Mouse (Mus musculus) spleen, adult 12 weeks (tissue): Measurements from ENCODE around the gene Ccnd2.

ENCODE experiments used
- DNase-seq: peaks from one replicate; pipeline ENCODE4 v3.0.0; 2022; ENCODE audit warnings: low spot score

The Ccnd2 gene

DNA sequence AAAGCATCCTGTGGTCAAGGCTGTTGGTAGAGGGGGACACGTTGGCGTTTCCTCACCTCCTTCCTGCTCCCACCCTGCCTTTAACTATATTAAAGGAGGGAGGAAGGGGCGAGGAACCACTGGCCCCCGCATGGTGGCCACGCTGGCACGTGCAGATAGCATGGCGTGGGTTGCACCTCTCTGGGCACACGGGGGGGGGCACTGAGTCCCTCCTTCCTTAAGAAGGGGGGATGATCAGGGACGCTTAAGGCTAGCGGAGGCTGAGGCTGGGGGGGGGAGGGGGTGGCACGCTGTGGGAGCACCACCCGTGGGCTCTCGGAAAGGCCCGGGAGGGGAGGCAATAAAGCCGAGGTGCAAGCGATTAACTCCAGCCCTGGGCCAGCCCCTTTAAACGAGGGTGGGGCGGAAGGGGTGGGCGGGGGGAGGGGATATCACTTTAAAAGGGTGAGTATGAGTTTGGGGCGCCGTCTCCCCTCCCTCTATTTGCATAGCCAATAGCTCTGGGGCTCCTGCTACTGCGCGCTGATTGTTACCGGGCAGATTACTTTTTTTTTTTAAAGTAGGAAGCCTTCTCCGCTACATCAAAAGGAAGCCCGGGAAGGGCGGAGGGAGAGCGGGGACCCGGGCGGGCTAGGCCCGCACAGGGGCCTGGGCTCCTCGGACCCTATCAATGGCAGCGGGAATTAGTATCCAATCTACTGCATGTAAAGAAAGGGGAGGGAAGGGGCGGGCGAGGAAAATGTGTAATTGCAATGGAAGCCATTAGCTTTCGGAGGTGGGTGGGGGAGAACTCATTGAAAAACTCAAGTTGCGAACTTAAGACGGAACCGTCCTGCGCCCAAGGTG is at the start of gene Ccnd2:
TSS of gene Ccnd2 (minus strand) at position 88 of the 846 bp plus-strand sequence.
- peak; percentile 49 for DNase-seq

GRCm38 (mm10) chr6:127196985-127197384 is 45.0 kb upstream of the Ccnd2 start:
- DNase-seq = no peak

DNA sequence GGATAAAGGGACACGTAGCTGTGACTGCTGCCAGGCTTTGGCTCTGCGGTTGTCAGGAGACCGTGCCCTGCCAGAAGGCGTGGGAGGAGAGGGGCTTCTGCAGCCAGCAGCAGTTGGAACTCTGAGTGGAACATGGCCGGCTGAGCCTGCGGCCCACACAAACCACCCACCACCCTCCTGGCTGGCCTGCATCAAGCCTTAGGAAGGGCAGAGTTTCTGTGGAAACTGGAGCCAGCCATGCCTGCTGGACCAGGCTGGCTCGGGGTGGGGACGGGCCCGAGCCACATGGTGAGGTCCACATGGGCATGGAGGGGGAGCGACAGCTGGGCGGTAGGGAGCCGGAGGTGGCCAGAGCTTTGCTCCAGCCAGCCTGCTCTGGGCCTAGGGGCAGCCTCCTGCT is 29.3 kb upstream of the Ccnd2 start:
- DNase-seq = no peak

DNA sequence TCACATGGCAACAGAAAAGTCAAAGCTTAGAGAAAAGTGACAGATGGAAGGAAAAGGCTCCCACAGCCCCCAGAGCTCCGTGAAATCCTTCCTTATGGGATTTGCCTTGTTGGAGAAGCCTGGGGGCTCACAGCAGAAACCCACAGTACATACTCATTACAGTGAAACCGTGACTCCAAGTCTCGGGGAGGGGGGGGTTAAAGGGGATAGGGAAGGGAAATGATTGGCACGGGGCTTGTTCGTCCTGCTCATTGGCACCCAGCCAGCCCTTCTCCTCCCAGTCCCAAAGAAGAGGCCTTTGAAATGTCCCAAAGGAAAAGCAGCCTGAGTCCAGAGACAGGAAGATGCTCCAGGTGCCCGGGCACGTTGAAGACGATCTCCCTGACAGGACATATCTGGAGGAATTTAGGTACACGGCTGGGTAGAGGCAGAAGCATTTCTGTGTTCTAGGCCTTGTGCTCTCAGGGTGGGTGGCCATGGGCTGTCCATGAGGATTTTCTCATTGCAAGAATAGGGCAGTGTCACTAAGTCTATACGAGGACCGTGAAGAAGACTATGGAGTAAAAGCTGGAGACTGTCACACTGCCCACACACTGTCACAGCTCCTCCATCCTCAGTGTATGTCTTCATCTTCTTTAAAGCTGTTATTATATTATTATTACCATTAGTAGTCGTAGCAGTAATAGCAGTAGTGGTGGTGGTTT is 27.2 kb upstream of the Ccnd2 start:
- DNase-seq = no peak

GRCm38 (mm10) chr6:127177962-127178361 is 26.0 kb upstream of the Ccnd2 start:
- no peak for DNase-seq

GRCm38 (mm10) chr6:127177441-127177840 is 25.4 kb upstream of the Ccnd2 start:
- DNase-seq = no peak

GRCm38 (mm10) chr6:127172461-127172860 is 20.5 kb upstream of the Ccnd2 start:
- no peak for DNase-seq

DNA sequence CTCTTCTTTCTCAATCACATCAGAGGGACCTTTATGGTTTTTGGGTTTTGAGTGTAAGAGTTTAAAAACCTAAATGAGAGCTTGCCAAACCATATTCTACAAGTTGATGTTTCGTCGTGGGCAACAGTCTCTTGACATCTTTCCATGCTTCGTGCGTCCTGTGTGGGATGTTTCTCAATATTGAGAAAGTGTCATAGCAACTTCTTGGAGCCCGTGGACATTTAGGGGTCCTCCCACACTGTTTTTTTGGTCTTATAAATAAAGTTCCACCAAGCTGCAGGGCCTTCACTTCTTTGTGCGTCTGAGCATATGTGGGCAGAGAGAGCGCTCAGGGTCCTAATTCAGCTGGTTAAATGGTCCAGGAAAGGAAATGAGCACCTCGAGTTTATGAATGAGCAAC is 18.7 kb upstream of the Ccnd2 start:
- DNase-seq = no peak

GRCm38 (mm10) chr6:127165663-127166062 is 13.7 kb upstream of the Ccnd2 start:
- no peak for DNase-seq

DNA sequence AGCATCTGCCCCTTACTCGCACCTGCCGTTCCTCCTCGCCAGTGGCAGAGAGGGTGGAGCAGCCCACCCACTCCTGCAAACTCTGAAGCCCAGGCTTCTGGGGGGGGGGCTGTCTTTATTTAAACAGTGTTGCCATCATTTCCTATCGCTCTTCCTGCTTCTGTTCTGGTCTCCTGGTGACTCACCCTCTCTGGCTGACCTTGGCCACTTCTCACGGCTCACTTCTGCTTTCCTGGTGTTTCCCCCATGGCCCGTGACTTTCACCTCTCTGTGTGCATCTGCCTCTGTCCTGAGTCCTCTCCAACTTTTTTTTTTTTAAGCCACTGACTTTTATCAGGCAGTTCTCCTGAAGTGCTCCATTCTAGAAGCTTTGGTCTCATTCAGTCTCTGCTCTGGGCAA is 10.8 kb upstream of the Ccnd2 start:
- no peak for DNase-seq

- DNase-seq = no peak
Measured at GRCm38 (mm10) chr6:127157321-127157720, 5.3 kb upstream of the Ccnd2 start.

GRCm38 (mm10) chr6:127155468-127155867 is 3.5 kb upstream of the Ccnd2 start:
- DNase-seq = no peak

DNA sequence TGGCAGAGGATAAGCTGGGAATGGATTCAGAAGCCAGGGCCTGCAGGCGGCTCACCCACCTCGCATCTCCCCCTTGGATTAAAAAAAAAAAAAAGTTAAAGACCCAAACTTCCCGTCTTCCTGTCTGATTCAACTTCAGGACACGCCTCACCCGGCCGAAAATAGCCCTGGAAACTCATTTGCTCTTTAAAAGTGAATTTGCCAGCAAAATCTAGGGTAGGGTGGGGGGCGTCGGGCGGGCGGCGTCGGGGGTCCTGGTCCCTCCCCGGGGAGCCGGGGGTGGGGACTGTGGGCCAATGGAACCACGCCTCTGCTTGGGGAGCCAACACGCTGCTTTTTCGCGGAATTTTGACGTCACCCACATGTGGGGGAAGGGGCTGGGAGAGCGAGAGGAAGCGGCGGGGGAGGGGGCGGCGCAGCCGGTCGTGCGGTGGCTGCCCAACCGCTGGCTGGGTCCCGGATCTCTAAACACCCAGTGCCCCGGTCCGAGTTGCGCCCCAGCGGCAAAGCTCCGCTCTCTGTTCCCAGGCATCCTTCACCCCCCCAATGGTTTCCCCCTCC is 2.8 kb upstream of the Ccnd2 start:
- no peak for DNase-seq

- no peak for DNase-seq
Measured at GRCm38 (mm10) chr6:127153972-127154707, 2.1 kb upstream of the Ccnd2 start.

DNA sequence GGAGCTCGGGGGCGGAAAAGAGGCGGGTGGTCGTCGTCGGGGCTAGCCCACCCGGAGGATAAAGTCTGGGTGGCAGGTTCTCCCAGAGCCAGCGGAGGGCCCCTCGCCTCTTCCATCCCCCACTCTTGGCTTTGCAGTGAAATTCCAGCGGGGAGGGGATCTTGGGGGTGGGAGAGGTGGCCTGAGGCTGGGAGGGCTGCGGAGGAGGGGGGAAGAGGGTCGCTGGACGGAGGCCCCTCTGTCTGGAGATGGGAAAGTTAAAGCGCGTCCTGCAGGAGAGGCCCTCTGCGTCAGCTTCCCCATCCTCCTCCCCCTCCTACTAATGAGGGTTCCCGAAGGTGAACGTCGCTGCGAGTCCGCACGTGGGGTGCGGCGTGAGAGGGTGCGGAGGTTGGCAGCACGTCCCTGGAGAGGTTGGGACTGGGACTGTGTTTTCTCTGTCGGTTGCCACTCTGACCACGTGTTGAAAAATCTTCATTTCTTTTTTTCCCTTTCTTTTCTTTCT is 1.4 kb upstream of the Ccnd2 start:
- DNase-seq = no peak

GRCm38 (mm10) chr6:127151565-127152105 is 358 bp downstream of the Ccnd2 start:
- DNase-seq = peak; percentile 36

- no peak for DNase-seq
Measured at GRCm38 (mm10) chr6:127150663-127151564, 1.1 kb downstream of the Ccnd2 start.

- DNase-seq = no peak
Measured at GRCm38 (mm10) chr6:127149944-127150662, 1.9 kb downstream of the Ccnd2 start.

DNA sequence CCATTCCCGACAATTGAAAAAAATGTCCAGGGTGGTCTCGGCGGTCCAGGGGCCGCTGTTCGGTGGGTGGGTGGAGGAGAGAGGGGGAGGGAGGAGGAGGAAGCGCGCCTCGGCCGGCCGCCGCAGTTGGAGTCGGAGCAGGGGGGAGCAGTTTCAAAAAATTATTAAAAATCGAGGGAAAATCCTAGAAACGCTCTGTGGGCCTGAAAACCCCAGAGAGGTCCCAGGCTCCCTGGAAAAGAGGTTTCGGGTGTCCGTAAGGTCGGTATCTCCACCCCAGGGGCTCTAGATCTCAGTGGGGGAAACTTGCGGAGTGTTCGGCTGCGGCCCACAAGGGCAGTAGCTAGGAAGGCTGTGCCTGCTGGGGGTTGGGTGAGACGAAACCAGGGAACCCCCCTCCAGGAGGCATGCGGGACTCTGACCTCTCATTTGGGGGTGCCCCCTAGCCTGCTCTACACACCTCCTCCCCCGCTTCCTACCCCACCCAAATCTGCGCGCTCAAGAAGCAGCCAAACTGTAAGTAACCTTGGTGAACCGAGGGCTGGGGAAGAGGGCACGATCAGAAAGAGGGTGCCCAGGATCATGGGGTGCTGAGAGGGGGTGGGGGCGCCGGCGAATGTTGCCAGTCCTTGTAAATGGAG is 2.6 kb downstream of the Ccnd2 start:
- DNase-seq = no peak
